Mouse (Mus musculus): Measurements from ENCODE around the gene Vmn1r160. TPM values are rescaled to one million over a fixed set of nuclear protein-coding genes. Genes with fewer than 3 reads are reported as not detected.
"Not testable (repeated sequence)": the region's sequence is repeated elsewhere in the genome, so short reads cannot be mapped to it uniquely, and the experiment has no call there.

Gene Vmn1r160
- polyA plus RNA-seq (2012), result not detected in 2 replicates

DNA sequence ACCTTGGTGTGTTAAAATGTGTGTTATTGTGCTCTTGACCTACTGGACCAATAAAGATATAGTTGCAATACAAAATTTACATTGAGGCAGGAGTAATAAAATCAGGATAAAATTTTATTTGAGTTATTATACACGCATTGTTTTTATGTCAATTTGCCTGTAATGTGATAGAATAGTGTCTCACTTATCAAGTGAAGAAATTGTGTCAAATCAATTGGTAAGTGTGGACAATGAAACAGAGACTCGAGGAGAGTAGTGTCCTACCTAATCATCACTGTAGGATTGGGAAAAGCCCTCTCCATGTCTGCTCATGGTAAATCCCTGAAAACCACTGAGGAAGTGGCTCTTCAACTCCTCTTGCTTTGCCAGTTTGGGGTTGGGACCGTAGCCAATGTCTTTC lies at the start of gene Vmn1r160:
Vmn1r160 (plus strand) TSS at position 301 of the 400 bp plus-strand sequence.
- not testable (repeated sequence) for TF ChIP-seq GATA1 (IDR thresholded peaks at IDR 0.05; ENCODE audit: low read length)

DNA sequence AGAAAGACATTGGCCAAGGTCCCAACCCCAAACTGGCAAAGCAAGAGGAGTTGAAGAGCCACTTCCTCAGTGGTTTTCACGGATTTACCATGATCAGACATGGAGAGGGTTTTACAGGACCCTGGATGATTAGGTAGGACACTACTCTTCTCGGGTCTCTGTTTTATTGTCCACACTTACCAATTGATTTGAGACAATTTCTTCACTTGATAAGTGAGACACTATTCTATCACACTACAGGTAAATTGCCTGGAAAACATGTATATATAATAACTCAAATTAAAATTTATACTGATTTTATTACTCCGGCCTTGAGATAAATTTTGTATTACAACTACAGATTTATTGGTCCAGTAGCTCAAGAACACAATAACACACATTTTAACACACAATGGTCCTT lies 27.5 kb upstream of the Vmn1r160 start, which contains the start of gene Vmn1r159:
Vmn1r159 (minus strand) TSS at position 101 of the 400 bp plus-strand sequence.
- TF ChIP-seq GATA1 (IDR thresholded peaks at IDR 0.05; ENCODE audit: low read length), result not testable (repeated sequence)

Other genes with a start within 250 kb of the Vmn1r160 start
- gene Vmn1r155, start 213.2 kb upstream of the Vmn1r160 start, polyA plus RNA-seq (2012), result not detected in 2 replicates
- gene Gm8693, start 178.9 kb upstream of the Vmn1r160 start, polyA plus RNA-seq (2012), result not detected in 2 replicates
- gene Gm4567, start 151.5 kb upstream of the Vmn1r160 start, polyA plus RNA-seq (2012), result not detected in 2 replicates
- not detected in 2 replicates for gene Vmn1r157, start 109.5 kb upstream of the Vmn1r160 start, polyA plus RNA-seq (2012)
- not detected in 2 replicates for gene Vmn1r158, start 80.4 kb upstream of the Vmn1r160 start, polyA plus RNA-seq (2012)
- gene Vmn1r159, start 27.6 kb upstream of the Vmn1r160 start, polyA plus RNA-seq (2012), result not detected in 2 replicates
- not detected in 2 replicates for gene Gm4214, start 113.4 kb downstream of the Vmn1r160 start, polyA plus RNA-seq (2012)
- gene Gm4216, start 148.7 kb downstream of the Vmn1r160 start, polyA plus RNA-seq (2012), result not detected in 2 replicates
- gene Vmn1r163, start 184.3 kb downstream of the Vmn1r160 start, polyA plus RNA-seq (2012), result not detected in 2 replicates
- gene Gm8720, start 196.2 kb downstream of the Vmn1r160 start, polyA plus RNA-seq (2012), result not detected in 2 replicates

Measured in G1E-ER4 (cell line).